Mouse (Mus musculus): ENCODE measurements around the gene Olfr209. TPM values are rescaled to one million over a fixed set of nuclear protein-coding genes. Genes with fewer than 3 reads are reported as not detected.
"Not testable (repeated sequence)": the region's sequence is repeated elsewhere in the genome, so short reads cannot be mapped to it uniquely, and the experiment has no call there.

The Olfr209 gene
- polyA plus RNA-seq, 1 experiment from 2014 or later: not detected

- H3K36me3 ChIP-seq; H3K9me3 ChIP-seq (replicated peaks); H3K4me2 ChIP-seq; H3K9ac ChIP-seq; H3K4me3 ChIP-seq; H3K27me3 ChIP-seq; ATAC-seq (replicated peaks; ENCODE audit: insufficient number of reproducible peaks, insufficient read depth, low FRiP score, low read depth); H3K4me1 ChIP-seq (replicated peaks); H3K27ac ChIP-seq: not testable (repeated sequence)
- WGBS: 48% methylated on average over 1 of the region's 1 CpGs
These were observed 40.5 kb downstream of the Olfr209 start for GRCm38 (mm10) chr16:59323262-59323661.

GRCm38 (mm10) chr16:59318148-59318547, 45.6 kb downstream of the Olfr209 start, which contains the start of gene Olfr204:
TSS of gene Olfr204 (minus strand) at chr16:59318248.
- no peaks in the 10 kb centered on the region for H3K4me1 ChIP-seq (replicated peaks)
- no peak within 1 kb of the TSS for H3K9ac ChIP-seq
- H3K27ac ChIP-seq: no peak within 1 kb of the TSS
- no peak within 1 kb of the TSS for H3K4me2 ChIP-seq
- H3K36me3 ChIP-seq: no peaks in the 10 kb centered on the region
- no peaks in the 10 kb centered on the region for H3K9me3 ChIP-seq (replicated peaks)
- H3K4me3 ChIP-seq: no peak within 1 kb of the TSS
- no peaks in the 10 kb centered on the region for H3K27me3 ChIP-seq
- ATAC-seq (replicated peaks; ENCODE audit: insufficient number of reproducible peaks, insufficient read depth, low FRiP score, low read depth): no peak

Other genes starting within 250 kb of the Olfr209 start
- gene Olfr194, start 242.9 kb downstream of the Olfr209 start, polyA plus RNA-seq (2015; fragmentation: Nextera tagmentation; extraction: Ambion mirVana): not detected in 2 replicates
- gene Olfr195, start 216.9 kb downstream of the Olfr209 start, polyA plus RNA-seq (2015; fragmentation: Nextera tagmentation; extraction: Ambion mirVana): not detected in 2 replicates
- not detected in 2 replicates for gene Olfr196, start 193.5 kb downstream of the Olfr209 start, polyA plus RNA-seq (2015; fragmentation: Nextera tagmentation; extraction: Ambion mirVana)
- gene Olfr198, start 160.5 kb downstream of the Olfr209 start, polyA plus RNA-seq (2015; fragmentation: Nextera tagmentation; extraction: Ambion mirVana): not detected in 2 replicates
- gene Olfr199, start 144.2 kb downstream of the Olfr209 start, polyA plus RNA-seq (2015; fragmentation: Nextera tagmentation; extraction: Ambion mirVana): not detected in 2 replicates
- gene Olfr201, start 91.4 kb downstream of the Olfr209 start, polyA plus RNA-seq (2015; fragmentation: Nextera tagmentation; extraction: Ambion mirVana): not detected in 2 replicates
- not detected in 2 replicates for gene Olfr202, start 77.2 kb downstream of the Olfr209 start, polyA plus RNA-seq (2015; fragmentation: Nextera tagmentation; extraction: Ambion mirVana)
- not detected in 2 replicates for gene Olfr203, start 65.1 kb downstream of the Olfr209 start, polyA plus RNA-seq (2015; fragmentation: Nextera tagmentation; extraction: Ambion mirVana)
- gene Olfr204, start 45.7 kb downstream of the Olfr209 start, polyA plus RNA-seq (2015; fragmentation: Nextera tagmentation; extraction: Ambion mirVana): not detected in 2 replicates
- not detected in 2 replicates for gene Olfr205, start 32.9 kb downstream of the Olfr209 start, polyA plus RNA-seq (2015; fragmentation: Nextera tagmentation; extraction: Ambion mirVana)
- gene Olfr206, start 14.7 kb downstream of the Olfr209 start, polyA plus RNA-seq (2015; fragmentation: Nextera tagmentation; extraction: Ambion mirVana): not detected in 2 replicates
- not detected in 2 replicates for gene Gabrr3, start 43.3 kb upstream of the Olfr209 start, polyA plus RNA-seq (2015; fragmentation: Nextera tagmentation; extraction: Ambion mirVana)
- 22.8 and 25.0 TPM in 2 replicates for gene Riox2, start 107.8 kb upstream of the Olfr209 start, polyA plus RNA-seq (2015; fragmentation: Nextera tagmentation; extraction: Ambion mirVana)
- gene Crybg3, start 237.0 kb upstream of the Olfr209 start, polyA plus RNA-seq (2015; fragmentation: Nextera tagmentation; extraction: Ambion mirVana): 10.6 and 11.3 TPM in 2 replicates

All from heart, embryonic 15.5 days (tissue).